Mouse (Mus musculus) intestine, embryonic 14.5 days (tissue): ENCODE results near the gene Arhgap8. TPM values are rescaled to one million over a fixed set of nuclear protein-coding genes. Genes with fewer than 3 reads are reported as not detected.

Experiments used
- ATAC-seq: fragments of 200-750 bp; cut with Nextera tagmentation; replicated peaks from 2 replicates; pipeline ENCODE4 v1.8.0; 2017; ENCODE audit warnings: low read depth, moderate number of reproducible peaks, moderate TSS enrichment, moderate library complexity; ENCODE audit not compliant: low FRiP score, low TSS enrichment
- DNase-seq: peaks from one replicate; pipeline ENCODE4 v3.0.0-alpha.2; 2018; ENCODE audit warnings: low spot score
- H3K27ac ChIP-seq: fragments of 300-500 bp; sonication (generic); 2 replicates; pipeline ENCODE4 v1.5.1; 2014; ENCODE audit warnings: low read depth, mild to moderate bottlenecking, control low read depth
- H3K27me3 ChIP-seq: fragments of 300-500 bp; sonication (generic); replicated peaks from 2 replicates; pipeline ENCODE4 v1.6.1; 2014; ENCODE audit warnings: low read length, control low read depth; ENCODE audit not compliant: control insufficient read depth, insufficient read depth
- H3K36me3 ChIP-seq: fragments of 300-500 bp; sonication (generic); 2 replicates; pipeline ENCODE4 v1.6.1; 2014; ENCODE audit warnings: low read length, control low read depth; ENCODE audit not compliant: control insufficient read depth, insufficient read depth
- H3K4me1 ChIP-seq: fragments of 300-500 bp; sonication (generic); replicated peaks from 2 replicates; pipeline ENCODE4 v1.6.1; 2014; ENCODE audit warnings: low read length, control low read depth, mixed read lengths; ENCODE audit not compliant: control insufficient read depth, insufficient read depth
- H3K4me2 ChIP-seq: fragments of 300-500 bp; sonication (generic); 2 replicates; pipeline ENCODE4 v1.6.1; 2014; ENCODE audit warnings: low read length
- H3K4me3 ChIP-seq: fragments of 300-500 bp; sonication (generic); 2 replicates; pipeline ENCODE4 v1.5.1; 2014; ENCODE audit warnings: low read depth, low read length, control low read depth, mixed read lengths
- H3K9ac ChIP-seq: fragments of 300-500 bp; sonication (generic); 2 replicates; pipeline ENCODE4 v1.6.1; 2014; ENCODE audit warnings: mild to moderate bottlenecking, low read length
- H3K9me3 ChIP-seq: fragments of 300-500 bp; sonication (generic); 2 replicates; pipeline ENCODE4 v1.6.1; 2016; ENCODE audit warnings: low read length, control low read depth; ENCODE audit not compliant: control insufficient read depth
- WGBS: fragments of 180-500 bp; shearing (Covaris S2); extraction: QIAGEN DNeasy Blood & Tissue Kit; methylation state at CpG from one replicate; pipeline ENCODE4 v1.1.7; 2014; 5-methylcytosine and 5-hydroxymethylcytosine counted together
- polyA plus RNA-seq: library from polyadenylated mRNA; unstranded; fragments of >200 nt; fragmentation: Nextera tagmentation; extraction: Ambion mirVana; gene quantifications from 2 replicates; pipeline ENCODE4 v1.2.1, GENCODE M21; 2014

Arhgap8 gene
- polyA plus RNA-seq, 1 experiment from 2014 or later: 15.2 TPM

- H3K9me3 ChIP-seq: no peaks in the 10 kb centered on the region
- no peak for ATAC-seq
- peaks cover 21% of the 10 kb centered on the region for H3K4me1 ChIP-seq
- H3K4me3 ChIP-seq: no peak overlapping the region
- H3K9ac ChIP-seq: no peak overlapping the region
- H3K36me3 ChIP-seq: no peaks in the 10 kb centered on the region
- no peak overlapping the region for H3K27ac ChIP-seq
- DNase-seq: no peak
- H3K27me3 ChIP-seq: no peaks in the 10 kb centered on the region
- 97% methylated on average over 4 of the region's 4 CpGs for WGBS
- no peak overlapping the region for H3K4me2 ChIP-seq
Measured at GRCm38 (mm10) chr15:84679090-84679489, 40.8 kb upstream of the Arhgap8 start.

GRCm38 (mm10) chr15:84679794-84680193, 40.1 kb upstream of the Arhgap8 start:
- Histone ChIP-seq H3K27ac (no peak overlapping the region), H3K9me3 (no peaks in the 10 kb centered on the region), H3K4me3 (no peak overlapping the region), H3K36me3 (no peaks in the 10 kb centered on the region), H3K9ac (no peak overlapping the region), H3K27me3 (no peaks in the 10 kb centered on the region), H3K4me1 (peaks cover 19% of the 10 kb centered on the region), H3K4me2 (no peak overlapping the region)
- WGBS: 80% methylated on average over 3 of the region's 3 CpGs
- ATAC-seq: no peak
- no peak for DNase-seq

GRCm38 (mm10) chr15:84680545-84681454, 39.1 kb upstream of the Arhgap8 start:
- under 1% methylated on average over 40 of the region's 77 CpGs for WGBS
- H3K4me3 ChIP-seq: peak overlapping the region; percentile 81
- peak overlapping the region; percentile 74 for H3K9ac ChIP-seq
- 0 out of 2 replicates have a peak, but pooled peaks cover 1% of the 10 kb centered on the region for H3K36me3 ChIP-seq
- DNase-seq: peak; percentile 99
- H3K27ac ChIP-seq: peak overlapping the region; percentile 91
- no peaks in the 10 kb centered on the region for H3K27me3 ChIP-seq
- ATAC-seq: peak; percentile 78
- H3K4me2 ChIP-seq: peak overlapping the region; percentile 68
- H3K4me1 ChIP-seq: peaks cover 19% of the 10 kb centered on the region
- no peaks in the 10 kb centered on the region for H3K9me3 ChIP-seq

DNA sequence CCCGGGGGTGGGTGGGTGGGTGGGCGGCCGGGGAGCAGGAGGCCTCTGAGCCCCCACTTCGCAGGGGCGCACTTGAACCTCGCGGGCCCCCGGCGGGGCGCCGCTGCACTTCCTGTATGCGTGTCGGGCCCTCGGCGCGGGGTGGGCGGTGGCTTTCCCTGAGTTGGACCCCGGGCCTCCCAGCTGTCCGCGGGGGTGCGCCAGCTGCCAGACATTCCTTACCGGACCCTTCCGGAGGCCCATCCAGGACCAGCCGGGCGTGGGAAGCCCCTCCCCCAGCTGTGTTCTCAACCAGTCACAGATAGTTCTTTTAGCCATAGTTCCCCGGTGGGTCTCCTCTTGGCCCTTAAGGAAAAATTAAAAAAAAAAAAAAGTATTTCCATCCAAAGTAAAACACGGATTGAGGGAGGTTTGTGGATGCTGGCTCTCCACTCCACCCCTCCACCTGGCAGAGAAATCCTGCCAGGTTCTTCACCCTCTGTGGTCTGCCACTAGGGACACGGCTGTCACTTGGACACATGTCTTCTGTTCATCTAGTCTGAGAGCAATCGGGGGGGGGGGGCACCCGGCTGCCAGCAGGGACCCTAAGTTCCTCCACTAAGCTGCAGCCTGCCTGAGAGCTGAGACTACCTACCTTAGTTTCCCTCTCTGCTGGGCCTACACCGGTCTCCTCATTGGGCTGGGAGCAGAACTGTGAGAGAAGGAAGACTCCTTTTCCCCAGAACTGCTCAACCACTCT, 38.2 kb upstream of the Arhgap8 start:
- no peaks in the 10 kb centered on the region for H3K9me3 ChIP-seq
- peaks cover 16% of the 10 kb centered on the region for H3K4me1 ChIP-seq
- H3K4me2 ChIP-seq: peak overlapping the region; percentile 68
- peak overlapping the region; percentile 74 for H3K9ac ChIP-seq
- peak; percentile 84 for DNase-seq
- H3K27ac ChIP-seq: peak overlapping the region; percentile 91
- peak; percentile 63 for ATAC-seq
- H3K27me3 ChIP-seq: no peaks in the 10 kb centered on the region
- H3K36me3 ChIP-seq: 0 out of 2 replicates have a peak, but pooled peaks cover 5% of the 10 kb centered on the region
- WGBS: 1% methylated on average over 27 of the region's 31 CpGs
- H3K4me3 ChIP-seq: peak overlapping the region; percentile 81

- H3K4me2 ChIP-seq: peak overlapping the region; percentile 68
- peaks cover 19% of the 10 kb centered on the region for H3K4me1 ChIP-seq
- peak overlapping the region; percentile 74 for H3K9ac ChIP-seq
- H3K27ac ChIP-seq: peak overlapping the region; percentile 91
- H3K36me3 ChIP-seq: 0 out of 2 replicates have a peak, but pooled peaks cover 9% of the 10 kb centered on the region
- WGBS: 59% methylated on average over 3 of the region's 3 CpGs
- ATAC-seq (no peak), DNase-seq (no peak)
- peak overlapping the region; percentile 81 for H3K4me3 ChIP-seq
- H3K9me3 ChIP-seq: no peaks in the 10 kb centered on the region
- no peaks in the 10 kb centered on the region for H3K27me3 ChIP-seq
Measured at GRCm38 (mm10) chr15:84682206-84682605, 37.6 kb upstream of the Arhgap8 start.

GRCm38 (mm10) chr15:84682821-84683220, 37.0 kb upstream of the Arhgap8 start:
- no peaks in the 10 kb centered on the region for H3K9me3 ChIP-seq
- DNase-seq (no peak), ATAC-seq (no peak)
- WGBS: 69% methylated on average over 5 of the region's 5 CpGs
- peak overlapping the region; percentile 68 for H3K4me2 ChIP-seq
- no peaks in the 10 kb centered on the region for H3K27me3 ChIP-seq
- H3K4me3 ChIP-seq: peak overlapping the region; percentile 81
- peaks cover 12% of the 10 kb centered on the region; the same call in 1 of the 2 replicates for H3K36me3 ChIP-seq
- H3K27ac ChIP-seq: no peak overlapping the region; the same call in 1 of the 2 replicates
- peaks cover 19% of the 10 kb centered on the region for H3K4me1 ChIP-seq
- H3K9ac ChIP-seq: 0 out of 2 replicates have a peak overlapping the region, but pooled peaks have one; percentile 7

DNA sequence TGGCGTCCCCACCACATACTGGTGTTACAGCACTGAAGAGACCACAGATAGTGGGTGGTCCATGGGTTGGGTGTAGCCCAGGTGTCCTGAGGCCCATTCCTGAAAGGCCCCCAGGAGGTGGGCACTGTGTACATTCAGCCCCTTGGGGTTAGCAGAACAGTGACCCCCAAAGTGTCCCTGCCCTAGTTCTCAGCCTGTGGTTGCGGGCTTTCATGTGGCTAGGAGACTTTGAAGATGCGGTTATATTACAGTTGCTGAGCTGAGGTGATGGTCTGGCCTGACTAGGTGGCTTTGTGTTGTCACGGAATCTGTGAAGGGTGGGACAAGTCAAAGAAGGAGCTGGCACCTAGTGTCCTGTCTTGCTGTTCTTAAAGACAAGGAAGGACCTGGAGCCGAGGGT, 35.3 kb upstream of the Arhgap8 start:
- Histone ChIP-seq H3K36me3 (peaks cover 29% of the 10 kb centered on the region), H3K4me3 (no peak overlapping the region), H3K27ac (no peak overlapping the region), H3K4me2 (no peak overlapping the region), H3K27me3 (no peaks in the 10 kb centered on the region), H3K4me1 (peaks cover 19% of the 10 kb centered on the region), H3K9ac (no peak overlapping the region), H3K9me3 (no peaks in the 10 kb centered on the region)
- WGBS: 80% methylated on average over 5 of the region's 5 CpGs
- DNase-seq: no peak
- no peak for ATAC-seq

GRCm38 (mm10) chr15:84685417-84685816, 34.4 kb upstream of the Arhgap8 start:
- H3K4me2 ChIP-seq: no peak overlapping the region
- peaks cover 15% of the 10 kb centered on the region for H3K4me1 ChIP-seq
- DNase-seq (no peak), ATAC-seq (no peak)
- H3K4me3 ChIP-seq: no peak overlapping the region
- peaks cover 38% of the 10 kb centered on the region for H3K36me3 ChIP-seq
- 68% methylated on average over 3 of the region's 3 CpGs for WGBS
- no peak overlapping the region for H3K9ac ChIP-seq
- no peaks in the 10 kb centered on the region for H3K27me3 ChIP-seq
- no peaks in the 10 kb centered on the region for H3K9me3 ChIP-seq
- H3K27ac ChIP-seq: no peak overlapping the region
